Mouse (Mus musculus) E14TG2a.4 (cell line): Measurements from ENCODE around the gene Shc3.

Source experiments
- CTCF ChIP-seq: conservative IDR thresholded peaks from 2 replicates; pipeline ENCODE4 v1.5.1; 2014; ENCODE audit warnings: low read length
- NANOG ChIP-seq: IDR thresholded peaks from 2 replicates; pipeline ENCODE4 v1.6.1; 2014; ENCODE audit warnings: borderline replicate concordance, low read length, mixed read lengths

DNA sequence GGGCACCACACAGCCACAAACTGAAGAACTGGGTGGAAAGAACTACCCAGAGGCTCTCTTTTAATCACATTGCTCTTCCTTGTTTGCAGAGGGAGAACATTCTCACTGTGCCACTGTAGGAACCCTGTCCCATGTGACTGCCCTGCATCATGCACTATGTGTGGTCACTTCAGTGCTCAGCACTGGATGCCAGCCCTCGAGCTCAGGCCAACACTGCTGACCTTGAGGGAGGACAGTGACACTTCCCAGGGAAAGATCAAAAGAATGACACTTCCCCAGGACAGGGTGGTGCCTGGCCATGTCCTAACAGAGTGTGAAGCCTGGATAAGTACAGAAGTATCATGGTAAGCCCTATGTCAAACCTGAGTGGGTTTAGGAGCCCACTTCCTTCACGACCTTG, 13.0 kb upstream of the Shc3 start:
- no peak for TF ChIP-seq CTCF
- TF ChIP-seq NANOG, result no peak
